Mouse (Mus musculus): ENCODE data around the gene Dock4. TPM values are rescaled to one million over a fixed set of nuclear protein-coding genes. Genes with fewer than 3 reads are reported as not detected.

Dock4 gene
- polyA plus RNA-seq, 1 experiment from 2014 or later: 8.5 TPM

GRCm38 (mm10) chr12:40823631-40824030 is 377.9 kb downstream of the Dock4 start:
- no peak for ATAC-seq (ENCODE audit: insufficient number of reproducible peaks, insufficient read depth, low FRiP score, low read depth)
- Histone ChIP-seq H3K9ac (ENCODE audit: low read length) (no peak overlapping the region), H3K27ac (replicated peaks in 1 of 2; ENCODE audit: control insufficient read depth in 1 of 2, insufficient read depth in 1 of 2, low read depth in 2 of 2, low read length in 2 of 2) (no peak overlapping the region), H3K4me1 (ENCODE audit: control insufficient read depth in 2 of 2, insufficient read depth in 2 of 2, low read length in 2 of 2) (no peaks in the 10 kb centered on the region), H3K9me3 (ENCODE audit: control insufficient read depth, low read length) (no peaks in the 10 kb centered on the region), H3K27me3 (ENCODE audit: control insufficient read depth, insufficient read depth, low read length) (no peaks in the 10 kb centered on the region), H3K4me3 (ENCODE audit: control insufficient read depth in 1 of 2, insufficient read depth in 1 of 2, low read depth in 1 of 2, low read length in 2 of 2) (no peak overlapping the region), H3K4me2 (ENCODE audit: low read length) (no peak overlapping the region), H3K36me3 (ENCODE audit: control insufficient read depth, insufficient read depth, low read length) (no peaks in the 10 kb centered on the region)
- 48% methylated on average over 5 of the region's 5 CpGs for WGBS

- no peak overlapping the region for H3K4me2 ChIP-seq (ENCODE audit: low read length)
- no peaks in the 10 kb centered on the region for H3K36me3 ChIP-seq (ENCODE audit: control insufficient read depth, insufficient read depth, low read length)
- no peaks in the 10 kb centered on the region for H3K9me3 ChIP-seq (ENCODE audit: control insufficient read depth, low read length)
- H3K27me3 ChIP-seq (ENCODE audit: control insufficient read depth, insufficient read depth, low read length): no peaks in the 10 kb centered on the region
- no peaks in the 10 kb centered on the region for H3K4me1 ChIP-seq (ENCODE audit: control insufficient read depth in 2 of 2, insufficient read depth in 2 of 2, low read length in 2 of 2)
- no peak overlapping the region for H3K4me3 ChIP-seq (ENCODE audit: control insufficient read depth in 1 of 2, insufficient read depth in 1 of 2, low read depth in 1 of 2, low read length in 2 of 2)
- H3K27ac ChIP-seq (replicated peaks in 1 of 2; ENCODE audit: control insufficient read depth in 1 of 2, insufficient read depth in 1 of 2, low read depth in 2 of 2, low read length in 2 of 2): no peak overlapping the region
- no peak overlapping the region for H3K9ac ChIP-seq (ENCODE audit: low read length)
- no peak for ATAC-seq (ENCODE audit: insufficient number of reproducible peaks, insufficient read depth, low FRiP score, low read depth)
- WGBS: 79% methylated on average over 2 of the region's 2 CpGs
Observed at GRCm38 (mm10) chr12:40824251-40824650, 378.5 kb downstream of the Dock4 start.

GRCm38 (mm10) chr12:40825935-40826460 is 380.2 kb downstream of the Dock4 start:
- no peak overlapping the region for H3K4me3 ChIP-seq (ENCODE audit: control insufficient read depth in 1 of 2, insufficient read depth in 1 of 2, low read depth in 1 of 2, low read length in 2 of 2)
- H3K4me2 ChIP-seq (ENCODE audit: low read length): no peak overlapping the region
- H3K9me3 ChIP-seq (ENCODE audit: control insufficient read depth, low read length): no peaks in the 10 kb centered on the region
- no peak for ATAC-seq (ENCODE audit: insufficient number of reproducible peaks, insufficient read depth, low FRiP score, low read depth)
- 66% methylated on average over 5 of the region's 5 CpGs for WGBS
- H3K9ac ChIP-seq (ENCODE audit: low read length): no peak overlapping the region
- H3K27me3 ChIP-seq (ENCODE audit: control insufficient read depth, insufficient read depth, low read length): no peaks in the 10 kb centered on the region
- H3K4me1 ChIP-seq (ENCODE audit: control insufficient read depth in 2 of 2, insufficient read depth in 2 of 2, low read length in 2 of 2): no peaks in the 10 kb centered on the region
- no peaks in the 10 kb centered on the region for H3K36me3 ChIP-seq (ENCODE audit: control insufficient read depth, insufficient read depth, low read length)
- H3K27ac ChIP-seq (replicated peaks in 1 of 2; ENCODE audit: control insufficient read depth in 1 of 2, insufficient read depth in 1 of 2, low read depth in 2 of 2, low read length in 2 of 2): no peak overlapping the region

GRCm38 (mm10) chr12:40826491-40826890 is 380.7 kb downstream of the Dock4 start:
- Histone ChIP-seq H3K9me3 (ENCODE audit: control insufficient read depth, low read length) (no peaks in the 10 kb centered on the region), H3K4me1 (ENCODE audit: control insufficient read depth in 2 of 2, insufficient read depth in 2 of 2, low read length in 2 of 2) (no peaks in the 10 kb centered on the region), H3K36me3 (ENCODE audit: control insufficient read depth, insufficient read depth, low read length) (no peaks in the 10 kb centered on the region), H3K4me3 (ENCODE audit: control insufficient read depth in 1 of 2, insufficient read depth in 1 of 2, low read depth in 1 of 2, low read length in 2 of 2) (no peak overlapping the region), H3K4me2 (ENCODE audit: low read length) (no peak overlapping the region), H3K27ac (replicated peaks in 1 of 2; ENCODE audit: control insufficient read depth in 1 of 2, insufficient read depth in 1 of 2, low read depth in 2 of 2, low read length in 2 of 2) (no peak overlapping the region), H3K27me3 (ENCODE audit: control insufficient read depth, insufficient read depth, low read length) (no peaks in the 10 kb centered on the region), H3K9ac (ENCODE audit: low read length) (no peak overlapping the region)
- ATAC-seq (ENCODE audit: insufficient number of reproducible peaks, insufficient read depth, low FRiP score, low read depth): no peak
- WGBS: 22% methylated on average over 3 of the region's 3 CpGs

- no peak overlapping the region for H3K4me3 ChIP-seq (ENCODE audit: control insufficient read depth in 1 of 2, insufficient read depth in 1 of 2, low read depth in 1 of 2, low read length in 2 of 2)
- no peak overlapping the region for H3K27ac ChIP-seq (replicated peaks in 1 of 2; ENCODE audit: control insufficient read depth in 1 of 2, insufficient read depth in 1 of 2, low read depth in 2 of 2, low read length in 2 of 2)
- H3K4me2 ChIP-seq (ENCODE audit: low read length): no peak overlapping the region
- no peaks in the 10 kb centered on the region for H3K27me3 ChIP-seq (ENCODE audit: control insufficient read depth, insufficient read depth, low read length)
- no peaks in the 10 kb centered on the region for H3K4me1 ChIP-seq (ENCODE audit: control insufficient read depth in 2 of 2, insufficient read depth in 2 of 2, low read length in 2 of 2)
- no peak overlapping the region for H3K9ac ChIP-seq (ENCODE audit: low read length)
- no peak for ATAC-seq (ENCODE audit: insufficient number of reproducible peaks, insufficient read depth, low FRiP score, low read depth)
- no peaks in the 10 kb centered on the region for H3K9me3 ChIP-seq (ENCODE audit: control insufficient read depth, low read length)
- H3K36me3 ChIP-seq (ENCODE audit: control insufficient read depth, insufficient read depth, low read length): 0 out of 2 replicates have a peak, but pooled peaks cover 3% of the 10 kb centered on the region
Observed at GRCm38 (mm10) chr12:40828025-40828424, 382.3 kb downstream of the Dock4 start.

- no peaks in the 10 kb centered on the region for H3K9me3 ChIP-seq (ENCODE audit: control insufficient read depth, low read length)
- H3K4me2 ChIP-seq (ENCODE audit: low read length): no peak overlapping the region
- H3K27ac ChIP-seq (replicated peaks in 1 of 2; ENCODE audit: control insufficient read depth in 1 of 2, insufficient read depth in 1 of 2, low read depth in 2 of 2, low read length in 2 of 2): no peak overlapping the region
- H3K36me3 ChIP-seq (ENCODE audit: control insufficient read depth, insufficient read depth, low read length): 0 out of 2 replicates have a peak, but pooled peaks cover 5% of the 10 kb centered on the region
- 87% methylated on average over 1 of the region's 1 CpGs for WGBS
- no peak for ATAC-seq (ENCODE audit: insufficient number of reproducible peaks, insufficient read depth, low FRiP score, low read depth)
- no peak overlapping the region for H3K9ac ChIP-seq (ENCODE audit: low read length)
- no peaks in the 10 kb centered on the region for H3K27me3 ChIP-seq (ENCODE audit: control insufficient read depth, insufficient read depth, low read length)
- H3K4me1 ChIP-seq (ENCODE audit: control insufficient read depth in 2 of 2, insufficient read depth in 2 of 2, low read length in 2 of 2): no peaks in the 10 kb centered on the region
- no peak overlapping the region for H3K4me3 ChIP-seq (ENCODE audit: control insufficient read depth in 1 of 2, insufficient read depth in 1 of 2, low read depth in 1 of 2, low read length in 2 of 2)
Observed at GRCm38 (mm10) chr12:40829269-40829668, 383.5 kb downstream of the Dock4 start.

GRCm38 (mm10) chr12:40832157-40832556 is 386.4 kb downstream of the Dock4 start:
- Histone ChIP-seq H3K9ac (ENCODE audit: low read length) (no peak overlapping the region), H3K4me2 (ENCODE audit: low read length) (no peak overlapping the region), H3K4me3 (ENCODE audit: control insufficient read depth in 1 of 2, insufficient read depth in 1 of 2, low read depth in 1 of 2, low read length in 2 of 2) (no peak overlapping the region), H3K9me3 (ENCODE audit: control insufficient read depth, low read length) (no peaks in the 10 kb centered on the region), H3K27me3 (ENCODE audit: control insufficient read depth, insufficient read depth, low read length) (no peaks in the 10 kb centered on the region), H3K36me3 (ENCODE audit: control insufficient read depth, insufficient read depth, low read length) (0 out of 2 replicates have a peak, but pooled peaks cover 5% of the 10 kb centered on the region), H3K27ac (replicated peaks in 1 of 2; ENCODE audit: control insufficient read depth in 1 of 2, insufficient read depth in 1 of 2, low read depth in 2 of 2, low read length in 2 of 2) (no peak overlapping the region), H3K4me1 (ENCODE audit: control insufficient read depth in 2 of 2, insufficient read depth in 2 of 2, low read length in 2 of 2) (no peaks in the 10 kb centered on the region)
- WGBS: 67% methylated on average over 8 of the region's 8 CpGs
- ATAC-seq (ENCODE audit: insufficient number of reproducible peaks, insufficient read depth, low FRiP score, low read depth): no peak

GRCm38 (mm10) chr12:40836924-40837323 is 391.2 kb downstream of the Dock4 start:
- no peak for ATAC-seq (ENCODE audit: insufficient number of reproducible peaks, insufficient read depth, low FRiP score, low read depth)
- Histone ChIP-seq H3K9me3 (ENCODE audit: control insufficient read depth, low read length) (no peaks in the 10 kb centered on the region), H3K4me1 (ENCODE audit: control insufficient read depth in 2 of 2, insufficient read depth in 2 of 2, low read length in 2 of 2) (peaks cover 5 to 13% of the 10 kb centered on the region in 2 experiments; a peak in 3 of 4 replicates), H3K36me3 (ENCODE audit: control insufficient read depth, insufficient read depth, low read length) (0 out of 2 replicates have a peak, but pooled peaks cover 5% of the 10 kb centered on the region), H3K4me3 (ENCODE audit: control insufficient read depth in 1 of 2, insufficient read depth in 1 of 2, low read depth in 1 of 2, low read length in 2 of 2) (no peak overlapping the region), H3K27ac (replicated peaks in 1 of 2; ENCODE audit: control insufficient read depth in 1 of 2, insufficient read depth in 1 of 2, low read depth in 2 of 2, low read length in 2 of 2) (no peak overlapping the region), H3K9ac (ENCODE audit: low read length) (no peak overlapping the region), H3K4me2 (ENCODE audit: low read length) (no peak overlapping the region), H3K27me3 (ENCODE audit: control insufficient read depth, insufficient read depth, low read length) (no peaks in the 10 kb centered on the region)
- 85% methylated on average over 6 of the region's 6 CpGs for WGBS
